Mouse (Mus musculus) cerebellum, adult 18-20 months (tissue): ENCODE results near the gene Dusp2.
"Not testable (repeated sequence)": the region's sequence is repeated elsewhere in the genome, so short reads cannot be mapped to it uniquely, and the experiment has no call there.

Experiments used
- DNase-seq, 2 experiments: peaks; one replicate each; pipeline ENCODE4 v3.0.0; 2021

Dusp2 gene

GRCm38 (mm10) chr2:127335767-127336496, at the start of gene Dusp2:
TSS of gene Dusp2 (plus strand) at chr2:127336159.
- DNase-seq, result peak; percentile 58 to 73

- no peak for DNase-seq
Observed at GRCm38 (mm10) chr2:127292250-127292649, 43.7 kb upstream of the Dusp2 start.

GRCm38 (mm10) chr2:127297001-127297805, 38.8 kb upstream of the Dusp2 start:
- DNase-seq, result no peak

- DNase-seq, result no peak
Observed at GRCm38 (mm10) chr2:127298056-127298455, 37.9 kb upstream of the Dusp2 start.

- DNase-seq, result no peak
Observed at GRCm38 (mm10) chr2:127300701-127301100, 35.3 kb upstream of the Dusp2 start.

- no peak for DNase-seq
Observed at GRCm38 (mm10) chr2:127301883-127302282, 34.1 kb upstream of the Dusp2 start.

- DNase-seq, result not testable (repeated sequence)
Observed at GRCm38 (mm10) chr2:127304192-127304591, 31.8 kb upstream of the Dusp2 start.

- no peak for DNase-seq
Observed at GRCm38 (mm10) chr2:127304609-127305210, 31.2 kb upstream of the Dusp2 start.

GRCm38 (mm10) chr2:127306123-127306522, 29.8 kb upstream of the Dusp2 start:
- DNase-seq, result no peak

GRCm38 (mm10) chr2:127307179-127307578, 28.8 kb upstream of the Dusp2 start:
- no peak for DNase-seq

GRCm38 (mm10) chr2:127308660-127309059, 27.3 kb upstream of the Dusp2 start:
- no peak for DNase-seq

- DNase-seq, result no peak
Observed at GRCm38 (mm10) chr2:127310246-127310645, 25.7 kb upstream of the Dusp2 start.

- DNase-seq, result no peak
Observed at GRCm38 (mm10) chr2:127310685-127311084, 25.3 kb upstream of the Dusp2 start.

GRCm38 (mm10) chr2:127311193-127311592, 24.8 kb upstream of the Dusp2 start:
- DNase-seq, result no peak

- DNase-seq, result no peak
Observed at GRCm38 (mm10) chr2:127312801-127313200, 23.2 kb upstream of the Dusp2 start.

GRCm38 (mm10) chr2:127313878-127314277, 22.1 kb upstream of the Dusp2 start:
- no peak for DNase-seq

GRCm38 (mm10) chr2:127314467-127315154, 21.3 kb upstream of the Dusp2 start:
- no peak for DNase-seq

- DNase-seq, result no peak
Observed at GRCm38 (mm10) chr2:127315155-127315470, 20.8 kb upstream of the Dusp2 start.

GRCm38 (mm10) chr2:127316431-127316830, 19.5 kb upstream of the Dusp2 start:
- no peak for DNase-seq

GRCm38 (mm10) chr2:127318136-127318535, 17.8 kb upstream of the Dusp2 start:
- no peak for DNase-seq

- no peak for DNase-seq
Observed at GRCm38 (mm10) chr2:127319071-127319470, 16.9 kb upstream of the Dusp2 start.

GRCm38 (mm10) chr2:127322671-127323285, 13.2 kb upstream of the Dusp2 start:
- no peak for DNase-seq

GRCm38 (mm10) chr2:127323667-127324066, 12.3 kb upstream of the Dusp2 start:
- no peak for DNase-seq
